Mouse (Mus musculus): ENCODE data around the gene Dscaml1. TPM values are rescaled to one million over a fixed set of nuclear protein-coding genes. Genes with fewer than 3 reads are reported as not detected.

Gene Dscaml1
- polyA plus RNA-seq, 1 experiment from 2014 or later = 24.3 TPM

- Histone ChIP-seq H3K4me1 (ENCODE audit: control insufficient read depth, insufficient read depth, low read length) (no peaks in the 10 kb centered on the region), H3K27me3 (ENCODE audit: control insufficient read depth, insufficient read depth, low read length) (no peaks in the 10 kb centered on the region), H3K27ac (ENCODE audit: low read depth, low read length) (no peak overlapping the region), H3K4me3 (ENCODE audit: low read depth, low read length) (no peak overlapping the region), H3K9me3 (ENCODE audit: control insufficient read depth, low read length) (no peaks in the 10 kb centered on the region), H3K36me3 (ENCODE audit: control insufficient read depth, insufficient read depth, low read length) (no peaks in the 10 kb centered on the region), H3K4me2 (ENCODE audit: low read depth, low read length) (no peak overlapping the region), H3K9ac (replicated peaks; ENCODE audit: low read depth, low read length) (no peak overlapping the region)
- 71% methylated on average over 3 of the region's 3 CpGs for WGBS
- ATAC-seq (ENCODE audit: low read depth) = no peak
These were observed 96.4 kb downstream of the Dscaml1 start for GRCm38 (mm10) chr9:45522866-45523265.

DNA sequence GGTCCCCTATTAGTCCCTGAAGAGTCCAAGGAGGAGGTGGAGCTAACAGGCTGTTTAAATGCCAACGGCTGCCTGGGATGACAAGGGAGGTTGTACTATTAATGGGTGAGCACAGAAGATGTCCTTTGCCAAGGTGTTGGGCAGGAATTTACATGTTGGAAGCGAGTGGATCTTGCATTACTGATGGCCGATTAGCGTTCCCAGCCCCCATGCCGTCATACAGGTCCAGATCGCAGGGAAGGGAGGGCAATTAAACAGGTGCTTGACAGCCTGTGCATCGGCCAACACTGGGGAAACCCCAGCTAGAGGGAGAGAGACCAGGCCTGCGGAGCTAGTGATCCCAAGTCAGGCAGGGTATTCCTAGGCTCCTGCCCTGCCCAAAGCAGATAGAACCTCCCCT, 98.1 kb downstream of the Dscaml1 start:
- Histone ChIP-seq H3K27ac (ENCODE audit: low read depth, low read length) (no peak overlapping the region), H3K9ac (replicated peaks; ENCODE audit: low read depth, low read length) (no peak overlapping the region), H3K4me3 (ENCODE audit: low read depth, low read length) (no peak overlapping the region), H3K36me3 (ENCODE audit: control insufficient read depth, insufficient read depth, low read length) (no peaks in the 10 kb centered on the region), H3K4me2 (ENCODE audit: low read depth, low read length) (no peak overlapping the region), H3K4me1 (ENCODE audit: control insufficient read depth, insufficient read depth, low read length) (peaks cover 2% of the 10 kb centered on the region; the same call in 1 of the 2 replicates), H3K27me3 (ENCODE audit: control insufficient read depth, insufficient read depth, low read length) (no peaks in the 10 kb centered on the region), H3K9me3 (ENCODE audit: control insufficient read depth, low read length) (no peaks in the 10 kb centered on the region)
- ATAC-seq (ENCODE audit: low read depth) = no peak
- 53% methylated on average over 8 of the region's 8 CpGs for WGBS

DNA sequence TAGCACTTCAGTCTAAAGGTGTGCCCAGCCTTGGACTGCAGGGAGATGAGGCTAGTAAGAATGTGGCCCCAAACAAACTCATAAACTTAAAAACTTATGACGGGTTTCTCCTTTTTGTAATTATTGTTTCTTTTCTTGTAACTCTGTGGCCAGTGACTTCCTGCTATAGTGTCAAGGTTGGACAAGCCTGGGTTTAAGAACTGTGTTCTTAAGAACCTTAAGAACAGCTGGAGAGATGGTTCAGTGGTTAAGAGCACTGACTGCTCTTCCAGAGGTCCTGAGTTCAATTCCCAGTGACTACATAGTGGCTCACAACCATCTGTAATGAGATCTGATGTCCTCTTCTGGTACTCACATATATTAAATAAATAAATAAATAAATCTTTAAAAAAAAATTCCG, 106.8 kb downstream of the Dscaml1 start:
- Histone ChIP-seq H3K27me3 (ENCODE audit: control insufficient read depth, insufficient read depth, low read length) (no peaks in the 10 kb centered on the region), H3K36me3 (ENCODE audit: control insufficient read depth, insufficient read depth, low read length) (no peaks in the 10 kb centered on the region), H3K4me3 (ENCODE audit: low read depth, low read length) (no peak overlapping the region), H3K4me1 (ENCODE audit: control insufficient read depth, insufficient read depth, low read length) (peaks cover 26% of the 10 kb centered on the region), H3K4me2 (ENCODE audit: low read depth, low read length) (no peak overlapping the region), H3K9ac (replicated peaks; ENCODE audit: low read depth, low read length) (no peak overlapping the region), H3K27ac (ENCODE audit: low read depth, low read length) (no peak overlapping the region), H3K9me3 (ENCODE audit: control insufficient read depth, low read length) (no peaks in the 10 kb centered on the region)
- ATAC-seq (ENCODE audit: low read depth) = no peak
- 88% methylated on average over 2 of the region's 2 CpGs for WGBS

DNA sequence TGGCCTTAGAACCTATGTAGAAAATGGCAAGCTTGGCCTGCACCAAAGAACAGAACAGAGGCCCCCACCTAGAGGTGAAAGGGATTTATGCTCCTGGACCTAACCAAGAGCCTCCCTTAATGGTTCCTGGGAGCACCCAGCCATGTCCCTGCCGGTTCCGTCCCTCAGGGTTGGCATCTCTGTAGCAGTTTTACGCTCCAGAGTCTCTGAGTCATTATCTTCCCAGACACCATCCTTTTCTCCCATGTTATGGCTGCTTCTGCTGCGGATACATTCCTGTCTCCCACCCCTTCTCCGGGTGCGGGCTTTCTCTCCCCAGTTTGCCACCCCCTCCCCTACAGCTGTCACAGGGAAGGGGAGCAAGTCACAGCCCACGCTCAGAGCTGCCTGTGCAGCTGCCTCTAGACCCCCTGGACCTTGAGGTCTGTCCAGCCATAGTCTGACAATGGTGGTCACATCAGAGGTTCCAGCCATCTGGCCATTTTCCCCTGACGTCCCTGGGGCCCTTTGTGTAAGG, 108.1 kb downstream of the Dscaml1 start:
- Histone ChIP-seq H3K4me3 (ENCODE audit: low read depth, low read length) (no peak overlapping the region), H3K27ac (ENCODE audit: low read depth, low read length) (peak overlapping the region; percentile 59), H3K4me2 (ENCODE audit: low read depth, low read length) (no peak overlapping the region), H3K4me1 (ENCODE audit: control insufficient read depth, insufficient read depth, low read length) (peaks cover 24% of the 10 kb centered on the region), H3K9me3 (ENCODE audit: control insufficient read depth, low read length) (no peaks in the 10 kb centered on the region), H3K36me3 (ENCODE audit: control insufficient read depth, insufficient read depth, low read length) (no peaks in the 10 kb centered on the region), H3K9ac (replicated peaks; ENCODE audit: low read depth, low read length) (no peak overlapping the region), H3K27me3 (ENCODE audit: control insufficient read depth, insufficient read depth, low read length) (no peaks in the 10 kb centered on the region)
- 0 out of 2 replicates have a peak, but pooled peaks have one; percentile 35 for ATAC-seq (ENCODE audit: low read depth)
- 42% methylated on average over 8 of the region's 8 CpGs for WGBS

- ATAC-seq (ENCODE audit: low read depth) = no peak
- H3K4me3 ChIP-seq (ENCODE audit: low read depth, low read length) = no peak overlapping the region
- H3K36me3 ChIP-seq (ENCODE audit: control insufficient read depth, insufficient read depth, low read length) = no peaks in the 10 kb centered on the region
- no peak overlapping the region for H3K9ac ChIP-seq (replicated peaks; ENCODE audit: low read depth, low read length)
- 81% methylated on average over 7 of the region's 7 CpGs for WGBS
- no peaks in the 10 kb centered on the region for H3K27me3 ChIP-seq (ENCODE audit: control insufficient read depth, insufficient read depth, low read length)
- no peak overlapping the region for H3K4me2 ChIP-seq (ENCODE audit: low read depth, low read length)
- no peak overlapping the region for H3K27ac ChIP-seq (ENCODE audit: low read depth, low read length)
- no peaks in the 10 kb centered on the region for H3K9me3 ChIP-seq (ENCODE audit: control insufficient read depth, low read length)
- H3K4me1 ChIP-seq (ENCODE audit: control insufficient read depth, insufficient read depth, low read length) = peaks cover 16% of the 10 kb centered on the region
These were observed 111.2 kb downstream of the Dscaml1 start for GRCm38 (mm10) chr9:45537649-45538048.

DNA sequence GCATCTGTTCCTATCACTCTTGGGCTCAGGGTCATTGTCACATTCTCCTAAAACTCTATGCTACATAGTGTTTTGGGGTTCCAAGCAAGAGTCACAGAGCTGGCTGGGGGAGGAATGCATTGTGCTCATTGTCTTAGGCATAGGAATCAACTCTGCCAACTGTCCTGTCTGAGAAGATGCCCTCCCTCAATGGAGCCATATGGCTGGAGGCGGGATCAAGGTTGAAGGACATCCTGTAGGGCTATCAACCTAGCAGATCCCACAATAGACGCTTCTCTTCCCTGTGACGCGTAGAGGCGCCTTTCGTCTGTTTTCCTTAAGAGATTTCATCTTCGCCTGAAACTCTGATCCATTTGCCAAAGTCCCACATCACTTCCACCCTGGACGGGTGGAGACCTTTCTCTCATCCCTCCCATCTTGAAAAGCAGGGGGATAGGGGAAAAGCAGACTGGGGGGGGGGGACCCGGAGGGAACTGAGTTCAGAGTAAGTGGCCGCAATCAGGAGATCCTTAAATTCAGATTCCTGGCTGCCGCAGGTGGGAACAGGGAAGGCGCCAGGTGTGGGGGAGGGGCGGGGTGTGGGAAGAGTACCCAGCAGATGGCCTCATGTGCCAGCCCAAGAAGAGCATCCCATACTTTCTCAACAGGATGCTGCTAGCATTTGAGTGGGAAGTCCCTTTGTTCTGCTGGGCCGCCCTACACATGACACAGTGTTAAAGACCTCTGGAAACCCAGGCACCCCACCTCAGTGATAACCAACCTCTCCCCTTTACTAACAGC, 113.0 kb downstream of the Dscaml1 start:
- Histone ChIP-seq H3K27ac (ENCODE audit: low read depth, low read length) (no peak overlapping the region; the same call in 1 of the 2 replicates), H3K4me2 (ENCODE audit: low read depth, low read length) (no peak overlapping the region), H3K9me3 (ENCODE audit: control insufficient read depth, low read length) (no peaks in the 10 kb centered on the region), H3K27me3 (ENCODE audit: control insufficient read depth, insufficient read depth, low read length) (no peaks in the 10 kb centered on the region), H3K9ac (replicated peaks; ENCODE audit: low read depth, low read length) (no peak overlapping the region), H3K4me3 (ENCODE audit: low read depth, low read length) (no peak overlapping the region), H3K36me3 (ENCODE audit: control insufficient read depth, insufficient read depth, low read length) (no peaks in the 10 kb centered on the region), H3K4me1 (ENCODE audit: control insufficient read depth, insufficient read depth, low read length) (peaks cover 16% of the 10 kb centered on the region)
- WGBS = 87% methylated on average over 14 of the region's 14 CpGs
- no peak for ATAC-seq (ENCODE audit: low read depth)

DNA sequence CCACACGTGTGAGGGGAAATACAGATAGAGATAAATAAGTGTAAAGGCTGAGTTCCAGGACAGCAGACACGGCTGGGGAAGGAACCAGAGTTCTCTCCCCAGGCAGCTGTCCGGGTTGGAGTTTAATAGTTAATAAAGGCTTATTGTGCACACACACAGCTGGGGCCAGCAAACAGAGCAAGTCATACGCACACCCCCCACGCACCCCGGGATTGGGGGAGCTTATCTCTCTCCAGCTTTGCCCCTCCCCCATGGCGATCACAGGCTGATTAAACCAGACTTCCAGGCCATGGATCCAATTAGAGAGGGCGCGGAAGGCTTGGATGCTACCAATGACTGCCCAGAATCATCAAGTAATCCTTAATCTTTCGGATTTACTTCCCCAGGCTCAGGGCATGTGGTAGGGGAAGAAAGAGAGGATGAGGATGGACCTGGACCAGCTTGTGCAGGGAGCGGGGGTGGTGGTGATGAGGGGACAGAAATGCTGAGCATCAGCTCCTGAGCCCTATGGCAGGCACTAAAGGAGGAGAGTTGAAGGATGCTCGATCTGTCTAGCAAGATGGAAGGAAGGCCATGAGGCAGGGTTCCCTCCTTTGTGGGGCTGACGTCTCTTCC, 119.7 kb downstream of the Dscaml1 start:
- H3K9me3 ChIP-seq (ENCODE audit: control insufficient read depth, low read length) = no peaks in the 10 kb centered on the region
- peak overlapping the region; percentile 49; the same call in 1 of the 2 replicates for H3K27ac ChIP-seq (ENCODE audit: low read depth, low read length)
- H3K36me3 ChIP-seq (ENCODE audit: control insufficient read depth, insufficient read depth, low read length) = no peaks in the 10 kb centered on the region
- peaks cover 32% of the 10 kb centered on the region for H3K4me1 ChIP-seq (ENCODE audit: control insufficient read depth, insufficient read depth, low read length)
- peak; percentile 44; the same call in 1 of the 2 replicates for ATAC-seq (ENCODE audit: low read depth)
- no peak overlapping the region for H3K4me2 ChIP-seq (ENCODE audit: low read depth, low read length)
- no peak overlapping the region for H3K4me3 ChIP-seq (ENCODE audit: low read depth, low read length)
- no peaks in the 10 kb centered on the region for H3K27me3 ChIP-seq (ENCODE audit: control insufficient read depth, insufficient read depth, low read length)
- WGBS = 40% methylated on average over 13 of the region's 13 CpGs
- H3K9ac ChIP-seq (replicated peaks; ENCODE audit: low read depth, low read length) = no peak overlapping the region

DNA sequence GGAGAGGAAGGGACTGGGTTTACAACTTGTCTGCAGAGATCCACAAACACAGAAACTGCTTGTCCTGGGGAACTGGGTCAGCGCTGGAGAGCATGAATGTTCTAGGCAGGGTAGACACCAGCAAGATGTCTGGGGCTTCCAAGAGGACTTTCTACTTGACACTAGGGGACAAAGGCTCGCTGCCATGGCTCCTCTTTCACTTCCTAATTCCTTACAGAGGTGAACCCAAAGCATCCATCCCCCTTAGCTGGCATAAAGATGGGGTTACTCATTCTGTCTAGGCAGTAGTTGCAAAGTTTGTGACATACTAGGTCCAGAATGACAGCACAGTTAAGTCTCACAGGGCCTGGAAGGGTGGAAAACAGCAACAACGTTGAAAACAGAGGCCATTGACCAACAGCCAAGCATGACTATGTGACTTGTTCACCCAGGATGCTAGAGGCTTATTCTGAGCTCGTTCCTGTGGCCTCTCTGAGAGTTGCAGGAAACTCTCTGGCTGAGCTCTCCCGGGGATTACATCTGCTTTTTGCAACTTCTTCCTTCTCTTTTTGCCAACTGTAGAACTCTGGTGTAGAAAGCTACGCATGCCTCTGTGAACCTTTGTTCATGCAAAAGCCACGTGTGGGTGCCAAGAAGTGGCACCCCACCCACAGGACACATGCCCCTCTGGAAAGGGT, 120.6 kb downstream of the Dscaml1 start:
- Histone ChIP-seq H3K9me3 (ENCODE audit: control insufficient read depth, low read length) (no peaks in the 10 kb centered on the region), H3K4me3 (ENCODE audit: low read depth, low read length) (no peak overlapping the region), H3K36me3 (ENCODE audit: control insufficient read depth, insufficient read depth, low read length) (no peaks in the 10 kb centered on the region), H3K27me3 (ENCODE audit: control insufficient read depth, insufficient read depth, low read length) (no peaks in the 10 kb centered on the region), H3K27ac (ENCODE audit: low read depth, low read length) (no peak overlapping the region), H3K9ac (replicated peaks; ENCODE audit: low read depth, low read length) (no peak overlapping the region), H3K4me2 (ENCODE audit: low read depth, low read length) (no peak overlapping the region), H3K4me1 (ENCODE audit: control insufficient read depth, insufficient read depth, low read length) (peaks cover 25% of the 10 kb centered on the region)
- WGBS = 80% methylated on average over 7 of the region's 7 CpGs
- no peak for ATAC-seq (ENCODE audit: low read depth)

GRCm38 (mm10) chr9:45549796-45550195, 123.4 kb downstream of the Dscaml1 start:
- WGBS = 19% methylated on average over 5 of the region's 5 CpGs
- H3K4me3 ChIP-seq (ENCODE audit: low read depth, low read length) = no peak overlapping the region
- H3K27me3 ChIP-seq (ENCODE audit: control insufficient read depth, insufficient read depth, low read length) = no peaks in the 10 kb centered on the region
- H3K4me1 ChIP-seq (ENCODE audit: control insufficient read depth, insufficient read depth, low read length) = peaks cover 25% of the 10 kb centered on the region
- no peak overlapping the region for H3K4me2 ChIP-seq (ENCODE audit: low read depth, low read length)
- no peak overlapping the region for H3K9ac ChIP-seq (replicated peaks; ENCODE audit: low read depth, low read length)
- no peaks in the 10 kb centered on the region for H3K36me3 ChIP-seq (ENCODE audit: control insufficient read depth, insufficient read depth, low read length)
- no peaks in the 10 kb centered on the region for H3K9me3 ChIP-seq (ENCODE audit: control insufficient read depth, low read length)
- ATAC-seq (ENCODE audit: low read depth) = no peak
- H3K27ac ChIP-seq (ENCODE audit: low read depth, low read length) = peak overlapping the region; percentile 78; the same call in 1 of the 2 replicates
